Mouse (Mus musculus): ENCODE measurements around the gene Tex12.

GRCm38 (mm10) chr9:50580370-50580769 is 19.2 kb upstream of the Tex12 start:
- TF ChIP-seq CTCF (IDR thresholded peaks at IDR 0.05; ENCODE audit: low read depth): no peak
- no peak for TF ChIP-seq EP300 (IDR thresholded peaks at IDR 0.05; ENCODE audit: low read depth)

All from heart, postnatal 0 days (tissue).